Mouse (Mus musculus) mesoderm, embryonic 11.5 days (tissue): ENCODE measurements around the gene Izumo2.

ENCODE experiments used
- DNase-seq: peaks from one replicate; pipeline ENCODE4 v3.0.0-alpha.2; 2012; ENCODE audit warnings: low read depth, low spot score

Izumo2 gene

GRCm38 (mm10) chr7:44760366-44760765 lies 51.8 kb downstream of the Izumo2 start:
- no peak for DNase-seq

- no peak for DNase-seq
These were observed 59.6 kb downstream of the Izumo2 start for GRCm38 (mm10) chr7:44768129-44768528.
